Mouse (Mus musculus) intestine, embryonic 14.5 days (tissue): ENCODE measurements around the gene Ipmk. TPM values are rescaled to one million over a fixed set of nuclear protein-coding genes. Genes with fewer than 3 reads are reported as not detected.

ENCODE experiments used
- ATAC-seq: fragments of 200-750 bp; cut with Nextera tagmentation; replicated peaks from 2 replicates; pipeline ENCODE4 v1.8.0; 2017; ENCODE audit warnings: low read depth, moderate number of reproducible peaks, moderate TSS enrichment, moderate library complexity; ENCODE audit not compliant: low FRiP score, low TSS enrichment
- DNase-seq: peaks from one replicate; pipeline ENCODE4 v3.0.0-alpha.2; 2018; ENCODE audit warnings: low spot score
- H3K27ac ChIP-seq: fragments of 300-500 bp; sonication (generic); 2 replicates; pipeline ENCODE4 v1.5.1; 2014; ENCODE audit warnings: low read depth, mild to moderate bottlenecking, control low read depth
- H3K27me3 ChIP-seq: fragments of 300-500 bp; sonication (generic); replicated peaks from 2 replicates; pipeline ENCODE4 v1.6.1; 2014; ENCODE audit warnings: low read length, control low read depth; ENCODE audit not compliant: control insufficient read depth, insufficient read depth
- H3K36me3 ChIP-seq: fragments of 300-500 bp; sonication (generic); 2 replicates; pipeline ENCODE4 v1.6.1; 2014; ENCODE audit warnings: low read length, control low read depth; ENCODE audit not compliant: control insufficient read depth, insufficient read depth
- H3K4me1 ChIP-seq: fragments of 300-500 bp; sonication (generic); replicated peaks from 2 replicates; pipeline ENCODE4 v1.6.1; 2014; ENCODE audit warnings: low read length, control low read depth, mixed read lengths; ENCODE audit not compliant: control insufficient read depth, insufficient read depth
- H3K4me2 ChIP-seq: fragments of 300-500 bp; sonication (generic); 2 replicates; pipeline ENCODE4 v1.6.1; 2014; ENCODE audit warnings: low read length
- H3K4me3 ChIP-seq: fragments of 300-500 bp; sonication (generic); 2 replicates; pipeline ENCODE4 v1.5.1; 2014; ENCODE audit warnings: low read depth, low read length, control low read depth, mixed read lengths
- H3K9ac ChIP-seq: fragments of 300-500 bp; sonication (generic); 2 replicates; pipeline ENCODE4 v1.6.1; 2014; ENCODE audit warnings: mild to moderate bottlenecking, low read length
- H3K9me3 ChIP-seq: fragments of 300-500 bp; sonication (generic); 2 replicates; pipeline ENCODE4 v1.6.1; 2016; ENCODE audit warnings: low read length, control low read depth; ENCODE audit not compliant: control insufficient read depth
- WGBS: fragments of 180-500 bp; shearing (Covaris S2); extraction: QIAGEN DNeasy Blood & Tissue Kit; methylation state at CpG from one replicate; pipeline ENCODE4 v1.1.7; 2014; 5-methylcytosine and 5-hydroxymethylcytosine counted together
- polyA plus RNA-seq: library from polyadenylated mRNA; unstranded; fragments of >200 nt; fragmentation: Nextera tagmentation; extraction: Ambion mirVana; gene quantifications from 2 replicates; pipeline ENCODE4 v1.2.1, GENCODE M21; 2014

Gene Ipmk
- polyA plus RNA-seq, 1 experiment from 2014 or later: 21.5 TPM

DNA sequence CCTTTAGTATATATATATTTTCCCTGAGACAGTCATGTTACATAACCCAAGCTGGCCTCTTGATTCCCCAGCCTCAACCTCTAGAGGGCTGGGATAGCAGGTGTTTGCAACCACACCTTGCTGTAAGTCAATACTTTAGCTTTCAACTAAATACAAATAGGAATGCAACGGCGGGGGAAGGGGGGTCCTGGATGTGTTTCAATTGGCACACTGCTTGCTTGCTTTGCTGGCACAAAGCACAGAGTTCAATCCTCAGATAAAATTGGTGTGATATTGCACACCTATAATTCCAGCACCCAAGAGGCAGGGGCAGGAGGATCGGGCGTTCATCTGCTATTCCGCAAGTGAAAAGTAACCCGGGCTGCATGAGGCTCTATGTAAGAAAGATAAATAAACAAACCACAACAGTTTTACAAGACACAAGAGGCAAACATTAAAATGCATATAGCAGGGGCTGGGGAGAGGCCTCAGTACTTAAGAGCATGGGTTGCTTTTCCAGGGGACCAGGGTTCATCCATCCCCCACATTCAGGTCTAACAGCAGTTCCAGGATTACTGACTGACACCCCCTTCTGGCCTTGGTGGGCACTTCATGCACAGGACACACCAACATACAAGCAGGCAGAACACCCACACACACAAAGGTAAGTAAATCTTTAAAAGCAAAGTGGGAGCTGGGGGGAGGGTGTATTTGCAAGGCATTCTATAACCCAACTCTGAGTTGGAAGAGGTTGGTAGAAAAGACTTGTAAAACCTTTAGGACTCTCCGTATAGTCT lies 5.3 kb upstream of the Ipmk start:
- H3K9ac ChIP-seq: no peak overlapping the region
- no peaks in the 10 kb centered on the region for H3K27me3 ChIP-seq
- H3K27ac ChIP-seq: no peak overlapping the region
- ATAC-seq (no peak), DNase-seq (no peak)
- H3K4me3 ChIP-seq: no peak overlapping the region
- no peaks in the 10 kb centered on the region for H3K36me3 ChIP-seq
- WGBS: 77% methylated on average over 7 of the region's 7 CpGs
- H3K4me2 ChIP-seq: no peak overlapping the region
- peaks cover 24% of the 10 kb centered on the region; the same call in 1 of the 2 replicates for H3K4me1 ChIP-seq
- no peaks in the 10 kb centered on the region for H3K9me3 ChIP-seq

DNA sequence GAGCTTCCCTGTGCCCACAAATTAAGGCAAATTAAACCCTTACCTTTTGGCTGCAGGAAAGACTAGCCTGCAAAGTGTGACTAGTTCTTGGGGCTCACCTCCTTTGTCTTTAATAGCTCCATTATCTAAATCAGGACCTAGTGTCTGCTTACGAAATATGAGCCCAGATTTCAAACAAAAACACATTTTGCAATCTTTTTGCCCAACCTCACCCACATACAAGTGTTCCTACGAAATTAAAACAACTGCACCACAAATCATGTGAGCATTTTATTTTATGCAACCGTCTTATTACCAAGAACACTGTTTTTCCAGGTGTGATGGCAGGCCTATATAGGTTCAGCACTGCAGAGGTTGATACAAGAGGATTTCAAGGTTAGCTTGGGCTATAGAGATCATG lies 4.4 kb upstream of the Ipmk start:
- H3K4me3 ChIP-seq: no peak overlapping the region
- no peak overlapping the region for H3K9ac ChIP-seq
- 93% methylated on average over 3 of the region's 3 CpGs for WGBS
- H3K36me3 ChIP-seq: no peaks in the 10 kb centered on the region
- peaks cover 22% of the 10 kb centered on the region; the same call in 1 of the 2 replicates for H3K4me1 ChIP-seq
- ATAC-seq (no peak), DNase-seq (no peak)
- H3K27ac ChIP-seq: no peak overlapping the region
- no peaks in the 10 kb centered on the region for H3K27me3 ChIP-seq
- no peaks in the 10 kb centered on the region for H3K9me3 ChIP-seq
- no peak overlapping the region for H3K4me2 ChIP-seq

GRCm38 (mm10) chr10:71343567-71344265 lies 3.8 kb upstream of the Ipmk start:
- Histone ChIP-seq H3K4me1 (peaks cover 23% of the 10 kb centered on the region), H3K27me3 (no peaks in the 10 kb centered on the region), H3K9ac (peak overlapping the region; percentile 79), H3K4me3 (peak overlapping the region; percentile 93), H3K9me3 (no peaks in the 10 kb centered on the region), H3K4me2 (peak overlapping the region; percentile 80), H3K27ac (no peak overlapping the region), H3K36me3 (no peaks in the 10 kb centered on the region)
- ATAC-seq: no peak
- no peak for DNase-seq
- WGBS: 31% methylated on average over 14 of the region's 14 CpGs

DNA sequence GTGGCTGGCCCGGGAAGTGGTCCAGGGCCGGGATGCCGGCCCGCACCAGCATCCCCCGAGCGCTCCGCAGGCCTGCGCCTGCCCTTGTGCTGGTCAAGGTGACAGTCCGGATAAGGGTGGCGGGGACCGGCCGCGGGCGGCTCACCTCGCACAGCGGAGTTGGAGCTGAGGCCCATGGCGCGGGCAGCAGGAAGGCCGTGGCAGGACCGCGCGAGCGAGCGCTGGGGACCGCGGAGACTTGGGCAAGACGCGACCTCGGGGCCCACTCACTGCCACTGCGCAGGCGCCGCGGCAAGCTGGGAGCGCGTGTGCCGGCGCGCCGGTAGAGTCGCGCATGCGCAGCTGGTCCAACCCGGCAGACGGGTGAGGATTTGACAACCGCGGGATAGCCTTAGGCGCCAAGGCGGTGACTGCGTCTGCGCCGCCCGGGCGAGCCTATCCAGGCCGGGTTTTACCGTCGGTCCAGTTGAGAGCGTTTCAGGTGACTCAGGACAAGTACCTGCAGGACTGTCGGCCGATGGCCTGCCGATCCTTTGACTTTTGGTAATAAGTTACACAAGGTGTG lies 2.9 kb upstream of the Ipmk start, which contains the start of gene Cisd1:
TSS of gene Cisd1 (minus strand) at position 376 of the 565 bp plus-strand sequence.
- WGBS: under 1% methylated on average over 60 of the region's 60 CpGs
- Histone ChIP-seq H3K27ac (0 out of 2 replicates have a peak within 1 kb of the TSS, but pooled peaks have one; percentile 7), H3K4me1 (peaks cover 25% of the 10 kb centered on the region), H3K9ac (peak within 1 kb of the TSS; percentile 79), H3K27me3 (no peaks in the 10 kb centered on the region), H3K4me3 (peak within 1 kb of the TSS; percentile 93), H3K4me2 (peak within 1 kb of the TSS; percentile 80), H3K9me3 (no peaks in the 10 kb centered on the region), H3K36me3 (no peaks in the 10 kb centered on the region)
- DNase-seq (peak; percentile 93), ATAC-seq (peak; percentile 70)

DNA sequence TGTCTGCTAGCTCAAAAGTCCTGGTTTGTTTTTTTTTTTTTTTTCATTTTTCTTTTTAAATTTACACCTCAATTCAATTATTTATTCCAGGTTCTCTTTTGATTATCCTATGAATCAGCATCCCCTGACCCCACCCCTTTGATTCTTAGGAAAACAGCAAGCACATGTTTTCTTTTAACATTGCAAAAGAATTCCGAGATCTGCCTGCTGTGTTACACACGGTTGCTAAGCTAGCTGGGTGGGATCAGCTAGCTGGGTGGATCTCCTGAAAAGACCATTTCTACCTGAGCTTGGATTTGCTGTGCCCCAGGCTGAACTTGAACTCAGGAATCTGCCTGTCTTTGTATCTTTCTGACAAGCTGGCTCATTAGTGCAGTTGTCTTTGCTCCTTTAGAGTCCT lies 1.5 kb upstream of the Ipmk start:
- WGBS: 62% methylated on average over 2 of the region's 2 CpGs
- ATAC-seq (no peak), DNase-seq (no peak)
- H3K4me3 ChIP-seq: no peak overlapping the region
- H3K9me3 ChIP-seq: no peaks in the 10 kb centered on the region
- H3K27ac ChIP-seq: no peak overlapping the region
- H3K9ac ChIP-seq: no peak overlapping the region
- H3K27me3 ChIP-seq: no peaks in the 10 kb centered on the region
- 0 out of 2 replicates have a peak, but pooled peaks cover 3% of the 10 kb centered on the region for H3K36me3 ChIP-seq
- H3K4me1 ChIP-seq: peaks cover 25% of the 10 kb centered on the region
- H3K4me2 ChIP-seq: no peak overlapping the region

DNA sequence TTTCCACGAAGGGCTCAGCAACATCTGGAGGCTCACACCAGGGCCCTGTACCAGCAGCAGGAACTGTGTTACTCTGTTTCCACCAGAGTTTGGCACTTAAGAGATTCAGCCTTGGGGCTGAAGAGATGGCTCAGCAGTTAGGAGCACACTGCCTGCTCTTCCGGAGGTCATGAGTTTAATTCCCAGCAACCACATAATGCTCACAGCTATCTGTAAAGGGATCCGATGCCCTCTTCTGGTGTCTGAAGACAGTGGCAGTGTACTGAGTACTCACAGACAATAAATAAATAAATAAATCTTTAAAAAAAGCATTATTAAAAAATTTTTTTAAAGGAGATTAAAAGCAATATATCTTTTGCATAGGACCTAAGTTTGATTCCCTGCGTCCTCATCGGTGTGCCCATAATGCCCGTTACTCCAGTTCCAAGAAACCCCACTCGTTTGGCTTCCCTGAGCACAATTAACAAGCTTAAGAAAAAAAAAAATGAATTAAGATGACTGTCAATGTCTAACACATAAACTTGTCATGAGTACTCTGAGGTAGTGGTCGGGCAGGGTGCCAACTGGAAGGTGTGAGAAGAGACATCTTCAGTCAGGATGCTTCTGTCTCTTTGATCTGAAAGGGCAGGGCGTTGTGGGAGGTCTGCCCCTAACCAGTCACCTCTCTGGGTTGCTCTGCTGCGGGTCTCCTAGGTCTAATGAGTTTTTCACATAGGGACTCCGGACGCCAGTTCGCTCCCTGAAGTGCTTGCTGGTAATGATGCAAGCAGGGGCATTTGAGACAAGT lies 648 bp upstream of the Ipmk start:
- Histone ChIP-seq H3K9me3 (no peaks in the 10 kb centered on the region), H3K4me1 (peaks cover 25% of the 10 kb centered on the region), H3K4me2 (peak overlapping the region; percentile 84), H3K9ac (peak overlapping the region; percentile 76), H3K4me3 (peak overlapping the region; percentile 83), H3K36me3 (0 out of 2 replicates have a peak, but pooled peaks cover 6% of the 10 kb centered on the region), H3K27me3 (no peaks in the 10 kb centered on the region), H3K27ac (peak overlapping the region; percentile 78)
- no peak; the same call in 1 of the 2 replicates for ATAC-seq
- no peak for DNase-seq
- 14% methylated on average over 13 of the region's 13 CpGs for WGBS

- Histone ChIP-seq H3K4me2 (peak overlapping the region; percentile 84), H3K9ac (peak overlapping the region; percentile 76), H3K27me3 (no peaks in the 10 kb centered on the region), H3K9me3 (no peaks in the 10 kb centered on the region), H3K27ac (peak overlapping the region; percentile 78), H3K36me3 (0 out of 2 replicates have a peak, but pooled peaks cover 6% of the 10 kb centered on the region), H3K4me1 (peaks cover 24% of the 10 kb centered on the region), H3K4me3 (peak overlapping the region; percentile 83)
- WGBS: under 1% methylated on average over 34 of the region's 48 CpGs
- DNase-seq (peak; percentile 80), ATAC-seq (peak; percentile 48)
Measured at GRCm38 (mm10) chr10:71347964-71348636, 537 bp downstream of the Ipmk start.
